Mouse (Mus musculus) left cerebral cortex, adult 18-20 months (tissue): ENCODE results near the gene Gm43302. TPM values are rescaled to one million over a fixed set of nuclear protein-coding genes. Genes with fewer than 3 reads are reported as not detected.
"Not testable (repeated sequence)": the region's sequence is repeated elsewhere in the genome, so short reads cannot be mapped to it uniquely, and the experiment has no call there.

Experiments
- DNase-seq, 2 experiments: peaks; one replicate each; pipeline ENCODE4 v3.0.0; 2021 to 2022; ENCODE audit warnings: low spot score in 2 of 2, mixed read lengths in 1 of 2
- total RNA-seq, 2 experiments: library from RNA; stranded (reverse); gene quantifications; 2 replicates each; pipeline ENCODE4 v1.2.3; 2021

The Gm43302 gene
- total RNA-seq, 2 experiments from 2014 or later = not detected

GRCm38 (mm10) chr5:105200791-105201355 lies 92.6 kb downstream of the Gm43302 start:
- DNase-seq = not testable (repeated sequence)

GRCm38 (mm10) chr5:105199149-105199548 lies 94.3 kb downstream of the Gm43302 start:
- DNase-seq = not testable (repeated sequence)

GRCm38 (mm10) chr5:105197915-105198560 lies 95.5 kb downstream of the Gm43302 start:
- not testable (repeated sequence) for DNase-seq

GRCm38 (mm10) chr5:105196308-105196707 lies 97.2 kb downstream of the Gm43302 start:
- not testable (repeated sequence) for DNase-seq

GRCm38 (mm10) chr5:105192536-105192935 lies 101.0 kb downstream of the Gm43302 start:
- DNase-seq = not testable (repeated sequence)

- no peak for DNase-seq
Observed at GRCm38 (mm10) chr5:105181446-105181845, 112.0 kb downstream of the Gm43302 start.

Other genes starting within 250 kb of the Gm43302 start
- gene Gbp9, start 154.2 kb downstream of the Gm43302 start, total RNA-seq = 1 to 10 TPM; 2.4 to 4.1 TPM
- gene Gbp8, start 154.2 kb downstream of the Gm43302 start, total RNA-seq = under 1 TPM; 0.16 to 0.21 TPM
- gene Gbp4, start 154.1 kb downstream of the Gm43302 start, total RNA-seq = 1 to 10 TPM; 1.0 to 1.9 TPM
- gene Gbp10, start 54.2 kb downstream of the Gm43302 start, total RNA-seq = not detected
- gene Gbp6, start within 50 bp of the Gm43302 start, total RNA-seq = 1 to 10 TPM; 1.6 to 2.0 TPM
- 10 to 100 TPM; 81.7 to 86.0 TPM for gene Lrrc8b, start 122.1 kb upstream of the Gm43302 start, total RNA-seq
- 10 to 100 TPM; 30.7 to 31.0 TPM for gene Lrrc8c, start 225.7 kb upstream of the Gm43302 start, total RNA-seq